Mouse (Mus musculus) ES-Bruce4 (cell line): ENCODE data around the gene Cela2a.

ENCODE experiments used
- CTCF ChIP-seq: IDR thresholded peaks from one replicate; pipeline ENCODE4 v1.8.1; 2011; ENCODE audit warnings: low read depth, low read length
- EP300 ChIP-seq: IDR thresholded peaks from 2 replicates; pipeline ENCODE4 v1.6.1; 2011; ENCODE audit warnings: low read depth, low read length; ENCODE audit not compliant: insufficient read depth

DNA sequence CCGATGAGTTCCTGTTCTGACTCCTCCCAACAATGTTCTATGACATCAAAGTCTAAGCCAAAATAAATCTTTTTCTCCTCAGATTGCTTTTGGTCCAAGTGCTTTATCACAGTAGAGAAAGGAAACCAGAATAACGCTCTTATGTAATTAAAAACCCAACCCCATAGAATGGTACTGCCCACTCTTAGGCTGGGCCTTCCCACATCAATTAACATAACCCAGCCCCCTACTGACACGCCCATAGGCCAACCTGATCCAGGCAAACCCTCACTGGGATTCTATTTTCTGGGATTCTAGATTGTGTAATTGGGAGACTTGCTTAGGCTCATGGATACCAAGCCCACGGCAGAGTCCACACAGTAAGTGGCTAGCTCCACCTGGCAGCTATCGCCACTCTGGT lies 39.0 kb upstream of the Cela2a start:
- TF ChIP-seq EP300 = no peak
- TF ChIP-seq CTCF = no peak
